Mouse (Mus musculus) heart, embryonic 11.5 days (tissue): Measurements from ENCODE around the gene Itgb6. TPM values are rescaled to one million over a fixed set of nuclear protein-coding genes. Genes with fewer than 3 reads are reported as not detected.

Experiments used
- ATAC-seq: fragments of 200-750 bp; cut with Nextera tagmentation; replicated peaks from 2 replicates; pipeline ENCODE4 v1.8.0; 2017; ENCODE audit warnings: moderate library complexity; ENCODE audit not compliant: insufficient number of reproducible peaks, low FRiP score, low TSS enrichment
- H3K27ac ChIP-seq: fragments of 300-500 bp; sonication (generic); 2 replicates; pipeline ENCODE4 v1.5.1; 2014; ENCODE audit warnings: mild to moderate bottlenecking, low read depth, low read length
- H3K27me3 ChIP-seq: fragments of 300-500 bp; sonication (generic); 2 replicates; pipeline ENCODE4 v1.6.1; 2014; ENCODE audit warnings: mild to moderate bottlenecking, low read length, mixed read lengths; ENCODE audit not compliant: control insufficient read depth, insufficient read depth
- H3K36me3 ChIP-seq: fragments of 300-500 bp; sonication (generic); 2 replicates; pipeline ENCODE4 v1.6.1; 2014; ENCODE audit warnings: mild to moderate bottlenecking, low read length, moderate library complexity, mixed read lengths; ENCODE audit not compliant: control insufficient read depth, insufficient read depth
- H3K4me1 ChIP-seq: fragments of 300-500 bp; sonication (generic); 2 replicates; pipeline ENCODE4 v1.6.1; 2014; ENCODE audit warnings: low read length; ENCODE audit not compliant: control insufficient read depth, insufficient read depth
- H3K4me2 ChIP-seq: fragments of 300-500 bp; sonication (generic); 2 replicates; pipeline ENCODE4 v1.6.1; 2014; ENCODE audit warnings: mild to moderate bottlenecking, moderate library complexity
- H3K4me3 ChIP-seq: fragments of 300-500 bp; sonication (generic); 2 replicates; pipeline ENCODE4 v1.5.1; 2014; ENCODE audit warnings: low read depth, low read length
- H3K9ac ChIP-seq: fragments of 300-500 bp; sonication (generic); 2 replicates; pipeline ENCODE4 v1.6.1; 2014; ENCODE audit warnings: mild to moderate bottlenecking, low read depth, low read length, moderate library complexity
- H3K9me3 ChIP-seq: fragments of 300-500 bp; sonication (generic); replicated peaks from 2 replicates; pipeline ENCODE4 v1.6.1; 2016; ENCODE audit warnings: low read length; ENCODE audit not compliant: control insufficient read depth
- WGBS: fragments of 180-500 bp; shearing (Covaris S2); extraction: QIAGEN DNeasy Blood & Tissue Kit; methylation state at CpG from one replicate; pipeline ENCODE4 v1.1.7; 2014; ENCODE audit not compliant: insufficient replicate concordance; 5-methylcytosine and 5-hydroxymethylcytosine counted together
- polyA plus RNA-seq: library from polyadenylated mRNA; unstranded; fragments of >200 nt; fragmentation: Nextera tagmentation; extraction: Ambion mirVana; gene quantifications from 2 replicates; pipeline ENCODE4 v1.2.1, GENCODE M21; 2014

The Itgb6 gene
- polyA plus RNA-seq, 1 experiment from 2014 or later = 0.20 TPM

- Histone ChIP-seq H3K27ac (no peak overlapping the region), H3K36me3 (no peaks in the 10 kb centered on the region), H3K4me1 (peaks cover 14% of the 10 kb centered on the region; the same call in 1 of the 2 replicates), H3K4me2 (peak overlapping the region; percentile 3; the same call in 1 of the 2 replicates), H3K9ac (no peak overlapping the region), H3K27me3 (no peaks in the 10 kb centered on the region), H3K9me3 (no peaks in the 10 kb centered on the region), H3K4me3 (no peak overlapping the region)
- 59% methylated on average over 13 of the region's 13 CpGs for WGBS
- no peak for ATAC-seq
Measured at GRCm38 (mm10) chr2:60717348-60717747, 5.1 kb downstream of the Itgb6 start.

- Histone ChIP-seq H3K4me2 (no peak overlapping the region), H3K9ac (no peak overlapping the region), H3K27me3 (no peaks in the 10 kb centered on the region), H3K9me3 (no peaks in the 10 kb centered on the region), H3K27ac (no peak overlapping the region), H3K36me3 (no peaks in the 10 kb centered on the region), H3K4me3 (no peak overlapping the region), H3K4me1 (peaks cover 19% of the 10 kb centered on the region)
- no peak for ATAC-seq
Measured at GRCm38 (mm10) chr2:60716549-60716948, 5.9 kb downstream of the Itgb6 start.

GRCm38 (mm10) chr2:60715771-60716170 lies 6.7 kb downstream of the Itgb6 start:
- Histone ChIP-seq H3K27ac (no peak overlapping the region), H3K9me3 (no peaks in the 10 kb centered on the region), H3K4me3 (no peak overlapping the region), H3K36me3 (no peaks in the 10 kb centered on the region), H3K9ac (no peak overlapping the region), H3K27me3 (no peaks in the 10 kb centered on the region), H3K4me2 (no peak overlapping the region), H3K4me1 (peaks cover 19% of the 10 kb centered on the region)
- ATAC-seq = no peak
- WGBS = 62% methylated on average over 13 of the region's 13 CpGs

DNA sequence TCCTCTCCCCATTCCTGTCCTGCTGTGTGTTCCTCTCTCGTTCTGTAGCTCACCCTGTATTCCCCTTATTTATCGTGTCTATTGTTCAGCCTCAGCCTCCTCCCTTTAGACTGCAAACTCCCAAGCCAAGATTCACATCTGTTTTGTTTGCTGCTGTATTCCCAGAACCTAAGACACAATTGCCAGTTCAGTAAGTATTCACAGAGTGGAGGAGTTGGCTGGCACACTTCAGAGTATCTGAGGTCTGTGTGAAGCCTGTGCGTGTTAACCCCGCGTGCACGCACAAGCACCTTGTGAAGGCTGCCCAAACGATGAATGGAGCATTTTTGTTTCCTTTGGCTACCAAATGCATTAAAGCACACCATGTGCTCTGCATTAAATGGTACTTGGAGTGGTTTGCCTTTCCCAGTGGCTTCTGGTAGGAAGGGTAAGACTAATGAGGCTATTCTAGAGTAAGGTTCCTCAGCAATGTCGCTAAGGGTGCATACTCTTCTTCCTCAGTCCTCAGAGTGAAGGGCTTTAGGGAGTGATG lies 7.4 kb downstream of the Itgb6 start:
- Histone ChIP-seq H3K4me1 (peaks cover 19% of the 10 kb centered on the region), H3K36me3 (no peaks in the 10 kb centered on the region), H3K4me2 (no peak overlapping the region), H3K4me3 (no peak overlapping the region), H3K9ac (no peak overlapping the region), H3K9me3 (no peaks in the 10 kb centered on the region), H3K27ac (no peak overlapping the region), H3K27me3 (no peaks in the 10 kb centered on the region)
- ATAC-seq = no peak
- WGBS = 68% methylated on average over 8 of the region's 8 CpGs

- no peak overlapping the region for H3K4me3 ChIP-seq
Measured at GRCm38 (mm10) chr2:60714475-60714874, 8.0 kb downstream of the Itgb6 start.

GRCm38 (mm10) chr2:60713857-60714256 lies 8.6 kb downstream of the Itgb6 start:
- Histone ChIP-seq H3K4me3 (no peak overlapping the region), H3K4me2 (no peak overlapping the region), H3K9me3 (no peaks in the 10 kb centered on the region), H3K36me3 (no peaks in the 10 kb centered on the region), H3K4me1 (peaks cover 19% of the 10 kb centered on the region), H3K9ac (no peak overlapping the region), H3K27ac (no peak overlapping the region), H3K27me3 (no peaks in the 10 kb centered on the region)
- ATAC-seq = no peak
- WGBS = 69% methylated on average over 8 of the region's 8 CpGs

More at GRCm38 (mm10) chr2:60714475-60714874, 8.0 kb downstream of the Itgb6 start:
- Histone ChIP-seq H3K9me3 (no peaks in the 10 kb centered on the region), H3K4me1 (peaks cover 19% of the 10 kb centered on the region), H3K27ac (no peak overlapping the region), H3K27me3 (no peaks in the 10 kb centered on the region), H3K9ac (no peak overlapping the region), H3K4me2 (no peak overlapping the region), H3K36me3 (no peaks in the 10 kb centered on the region)
- ATAC-seq = no peak
- WGBS = 55% methylated on average over 7 of the region's 7 CpGs

- no peaks in the 10 kb centered on the region for H3K9me3 ChIP-seq
- no peak for ATAC-seq
- WGBS = 71% methylated on average over 5 of the region's 5 CpGs
Measured at GRCm38 (mm10) chr2:60712891-60713290, 9.6 kb downstream of the Itgb6 start.

DNA sequence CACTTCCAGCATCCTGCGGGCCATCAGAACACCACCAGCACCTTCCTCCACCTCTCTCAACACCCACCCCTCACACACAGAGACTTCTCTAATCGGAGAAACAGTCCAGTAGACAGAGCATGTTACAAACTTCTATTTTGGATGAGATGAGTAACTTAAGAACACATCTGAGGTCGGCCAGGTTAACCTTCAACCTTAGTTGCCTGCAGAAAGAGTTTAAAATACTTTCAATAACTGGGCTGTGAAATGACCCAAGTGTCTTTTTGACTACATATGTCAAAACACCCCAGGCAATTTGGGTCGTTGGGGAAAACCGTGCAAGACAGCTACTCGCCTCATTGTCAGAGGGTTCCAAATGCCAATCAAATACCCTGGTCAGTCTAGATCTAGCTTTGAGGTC lies 10.0 kb downstream of the Itgb6 start:
- 66% methylated on average over 6 of the region's 6 CpGs for WGBS

More at GRCm38 (mm10) chr2:60712891-60713290, 9.6 kb downstream of the Itgb6 start:
- no peaks in the 10 kb centered on the region for H3K27me3 ChIP-seq
- no peak overlapping the region for H3K4me3 ChIP-seq
- H3K36me3 ChIP-seq = no peaks in the 10 kb centered on the region
- H3K27ac ChIP-seq = no peak overlapping the region
- H3K4me1 ChIP-seq = peaks cover 19% of the 10 kb centered on the region
- no peak overlapping the region for H3K9ac ChIP-seq
- H3K4me2 ChIP-seq = no peak overlapping the region

More for the DNA sequence above, 10.0 kb downstream of the Itgb6 start:
- Histone ChIP-seq H3K4me3 (no peak overlapping the region), H3K27me3 (no peaks in the 10 kb centered on the region), H3K9ac (peak overlapping the region; percentile 13; the same call in 1 of the 2 replicates), H3K4me1 (peaks cover 19% of the 10 kb centered on the region), H3K27ac (no peak overlapping the region), H3K4me2 (no peak overlapping the region), H3K36me3 (no peaks in the 10 kb centered on the region), H3K9me3 (no peaks in the 10 kb centered on the region)
- ATAC-seq = no peak
